Mouse (Mus musculus) spleen, adult 2 months (tissue): ENCODE data around the gene Wwox.

Experiments used
- CTCF ChIP-seq: fragments of 200-500 bp; IDR thresholded peaks from 2 replicates; pipeline ENCODE4 v1.5.1; 2011; ENCODE audit warnings: mild to moderate bottlenecking, inconsistent platforms; ENCODE audit not compliant: insufficient read depth, insufficient read length, insufficient replicate concordance; ENCODE audit errors: extremely low read depth
- POLR2A ChIP-seq: fragments of 200-500 bp; IDR thresholded peaks from 2 replicates; pipeline ENCODE4 v1.6.1; 2011; ENCODE audit warnings: low read depth, low read length, inconsistent platforms

GRCm38 (mm10) chr8:114877234-114877633 is 437.8 kb downstream of the Wwox start:
- TF ChIP-seq CTCF (no peak), POLR2A (no peak)
